Mouse (Mus musculus) embryo, embryonic 10 days (tissue): ENCODE measurements at regions not wholly inside any gene's neighbourhood (a gene's known extent, or its start where the extent isn't known, plus 50 kb on each side); places are given as distances from the start of the nearest gene placed in this dataset.
"Not testable (repeated sequence)": the region's sequence is repeated elsewhere in the genome, so short reads cannot be mapped to it uniquely, and the experiment has no call there.

Source experiments
- DNase-seq: peaks from one replicate; pipeline ENCODE4 v3.0.0-alpha.2; 2015; ENCODE audit warnings: low spot score

DNA sequence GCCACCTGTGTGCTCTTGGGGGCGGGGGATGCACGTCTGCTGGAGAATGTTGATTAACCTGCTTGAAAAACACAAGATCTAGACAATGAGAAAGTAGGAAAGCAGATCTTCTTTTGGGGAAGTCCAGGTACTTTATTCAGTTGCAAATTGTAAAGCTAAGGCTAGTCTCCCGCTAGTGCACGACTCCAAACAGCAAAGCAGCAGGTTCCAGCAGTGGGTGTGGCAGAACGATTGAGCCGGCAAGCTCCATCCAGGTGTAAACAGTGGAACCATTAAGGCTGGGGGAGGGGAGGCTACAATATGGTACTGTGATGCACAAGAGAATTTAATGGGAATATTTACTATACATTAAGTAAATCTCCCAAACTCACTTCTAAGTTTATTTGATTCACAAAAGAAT lies 448.6 kb upstream of the Cobl start:
- not testable (repeated sequence) for DNase-seq

DNA sequence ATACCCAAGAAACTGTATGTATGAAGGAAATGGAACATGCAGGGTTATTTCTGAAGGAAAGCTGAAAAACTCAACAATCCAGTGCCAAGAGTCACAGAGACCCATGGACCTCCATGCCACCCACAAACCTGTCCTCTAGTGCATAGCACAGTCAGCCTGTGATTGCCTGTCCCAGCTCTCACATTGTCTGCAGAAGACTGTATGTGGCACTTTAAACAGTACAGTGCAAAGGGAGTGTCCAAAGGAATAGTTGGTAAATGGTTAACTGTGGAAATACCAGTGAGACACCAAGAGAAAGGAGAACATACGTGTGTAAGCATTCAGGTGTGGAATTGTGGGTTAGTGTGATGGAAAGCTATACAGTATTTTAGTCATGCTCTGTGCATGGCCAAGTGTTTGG lies 409.0 kb upstream of the Cobl start:
- DNase-seq: no peak

DNA sequence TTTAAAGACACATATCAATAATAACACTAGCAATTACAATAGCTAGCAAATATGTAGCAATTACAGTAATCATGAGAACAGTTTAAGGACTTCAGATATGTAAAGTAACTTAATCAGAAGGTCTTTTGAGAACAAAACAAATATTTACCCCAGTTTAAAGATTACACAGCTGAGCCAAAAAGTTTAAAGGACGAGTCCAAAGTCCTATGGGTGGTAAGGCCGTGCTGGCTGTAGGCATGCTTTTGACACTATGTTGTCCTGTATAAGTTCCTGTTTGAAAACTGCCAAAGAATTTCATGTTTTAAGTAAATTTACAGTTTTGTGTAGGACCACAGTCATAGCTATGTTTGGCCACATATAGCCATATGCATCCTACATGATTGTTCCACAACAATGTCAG lies 408.0 kb upstream of the Cobl start:
- no peak for DNase-seq

DNA sequence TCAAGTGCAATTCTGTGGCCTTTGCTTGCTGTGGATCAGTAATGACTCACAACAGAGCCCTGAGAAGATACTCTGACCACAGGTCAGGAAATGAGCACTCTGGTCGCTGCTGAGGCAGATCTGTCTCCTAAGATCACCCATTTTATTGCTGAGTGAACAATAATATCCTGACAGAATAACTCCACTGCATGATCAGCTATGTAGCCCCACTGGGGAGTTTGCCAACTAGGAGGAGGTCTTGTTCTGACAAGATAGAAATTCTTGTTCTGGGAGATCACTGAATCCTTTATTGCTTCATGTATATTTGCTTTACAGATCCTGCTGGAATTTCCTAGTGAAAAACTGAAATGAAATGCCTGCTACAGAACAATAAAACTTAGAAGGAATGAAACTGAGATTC lies 407.6 kb upstream of the Cobl start:
- no peak for DNase-seq

DNA sequence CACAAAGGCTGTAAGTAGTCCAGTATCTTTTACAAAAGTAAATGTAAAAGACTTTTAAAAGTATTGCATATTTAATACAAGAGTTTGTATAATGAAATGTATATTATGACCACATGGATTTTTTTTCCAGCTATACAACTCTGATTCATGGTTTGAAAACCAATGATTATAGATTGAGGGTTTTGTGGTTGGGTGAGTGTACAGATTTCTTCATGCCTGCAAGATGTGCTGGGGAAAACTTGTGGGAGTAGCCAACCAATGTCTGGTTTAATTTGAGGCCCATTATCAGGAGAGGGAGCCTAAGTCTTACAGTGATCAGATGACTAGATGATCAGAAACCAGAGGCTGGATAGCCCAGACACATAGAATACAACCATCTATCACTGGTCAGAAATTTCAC lies 402.8 kb upstream of the Cobl start:
- no peak for DNase-seq

DNA sequence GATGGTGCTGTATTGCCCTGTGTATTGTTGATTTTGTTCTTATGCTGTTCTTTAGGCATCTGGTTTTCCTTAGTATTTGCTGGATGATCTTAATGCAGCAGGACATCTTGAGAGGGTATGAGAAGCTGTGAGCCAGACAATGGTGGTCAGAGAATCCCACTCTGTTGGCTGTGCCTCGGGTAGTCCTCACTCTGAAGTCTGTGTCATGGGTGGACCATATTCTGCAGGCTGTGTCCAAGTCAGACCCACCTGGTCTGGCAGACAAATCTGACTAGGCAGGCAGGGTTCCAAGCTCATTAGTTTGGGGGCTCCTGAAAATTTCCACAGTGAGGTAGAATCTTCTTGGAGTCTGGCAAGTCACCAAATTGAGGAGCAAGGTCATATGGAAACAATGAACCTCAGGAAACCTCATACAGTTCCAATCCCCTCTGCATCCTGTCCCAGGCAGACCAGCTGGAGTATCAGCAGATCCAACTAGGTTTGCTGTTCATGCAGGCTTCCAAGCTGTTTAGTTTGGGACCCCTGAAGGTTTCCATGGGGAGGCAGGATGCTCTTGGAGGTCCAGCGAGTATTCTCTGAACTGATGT lies 400.4 kb upstream of the Cobl start:
- DNase-seq: no peak

DNA sequence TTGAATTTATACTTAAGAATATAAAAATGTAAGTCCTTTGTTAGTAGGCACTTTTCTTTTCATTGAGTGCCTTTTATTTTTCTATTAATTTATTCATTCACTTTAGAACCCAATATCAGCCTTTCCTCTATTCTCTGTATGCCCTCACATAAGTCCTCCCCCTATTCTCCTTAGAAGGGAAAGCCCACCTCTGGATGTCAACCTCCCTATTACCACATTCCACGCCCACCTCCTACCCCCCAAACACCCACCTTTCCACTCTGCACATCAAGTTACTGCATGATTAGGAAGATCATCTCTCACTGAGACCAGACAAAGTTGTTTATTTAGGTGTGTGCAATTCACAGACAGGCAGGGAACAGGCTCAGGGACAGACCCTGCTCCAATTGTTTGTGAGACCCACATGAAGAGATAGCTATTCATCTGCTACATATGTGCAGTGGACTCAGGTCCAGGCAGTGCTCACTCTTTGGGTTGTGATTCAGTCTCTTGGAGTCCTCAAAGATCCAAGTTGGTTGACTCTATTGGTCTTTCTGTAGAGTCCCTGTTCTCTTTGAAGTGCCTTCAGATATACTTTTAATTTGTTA lies 394.7 kb upstream of the Cobl start:
- no peak for DNase-seq

DNA sequence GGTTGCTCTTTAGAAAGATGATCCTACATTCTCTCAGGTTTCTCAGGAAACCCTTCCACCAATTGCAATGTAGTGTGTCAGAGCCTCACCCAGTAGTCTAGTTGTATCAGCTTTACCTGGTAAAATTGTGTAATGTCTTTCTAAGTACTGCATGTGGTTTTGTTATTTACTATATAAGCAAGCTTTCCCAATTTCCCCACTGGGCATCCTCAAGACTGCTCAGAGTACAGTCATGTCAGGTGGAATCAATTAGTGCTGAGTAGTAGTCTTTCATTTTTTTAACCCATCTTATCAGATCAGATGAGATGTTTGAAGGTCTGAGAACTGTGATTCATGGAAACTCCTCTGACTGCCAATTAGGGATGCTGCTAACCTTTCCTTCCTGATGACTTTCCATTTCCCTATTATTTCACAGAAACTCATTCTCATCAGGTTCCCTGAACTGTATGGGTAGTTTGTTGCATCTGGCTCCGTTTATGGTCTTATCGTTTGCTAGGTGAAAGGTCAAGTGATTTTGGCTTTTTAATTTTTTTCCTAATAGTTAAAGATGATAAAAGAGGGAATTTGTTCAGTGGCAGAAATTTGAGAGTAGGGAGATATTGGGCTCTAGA lies 393.6 kb upstream of the Cobl start:
- DNase-seq: peak; percentile 17

DNA sequence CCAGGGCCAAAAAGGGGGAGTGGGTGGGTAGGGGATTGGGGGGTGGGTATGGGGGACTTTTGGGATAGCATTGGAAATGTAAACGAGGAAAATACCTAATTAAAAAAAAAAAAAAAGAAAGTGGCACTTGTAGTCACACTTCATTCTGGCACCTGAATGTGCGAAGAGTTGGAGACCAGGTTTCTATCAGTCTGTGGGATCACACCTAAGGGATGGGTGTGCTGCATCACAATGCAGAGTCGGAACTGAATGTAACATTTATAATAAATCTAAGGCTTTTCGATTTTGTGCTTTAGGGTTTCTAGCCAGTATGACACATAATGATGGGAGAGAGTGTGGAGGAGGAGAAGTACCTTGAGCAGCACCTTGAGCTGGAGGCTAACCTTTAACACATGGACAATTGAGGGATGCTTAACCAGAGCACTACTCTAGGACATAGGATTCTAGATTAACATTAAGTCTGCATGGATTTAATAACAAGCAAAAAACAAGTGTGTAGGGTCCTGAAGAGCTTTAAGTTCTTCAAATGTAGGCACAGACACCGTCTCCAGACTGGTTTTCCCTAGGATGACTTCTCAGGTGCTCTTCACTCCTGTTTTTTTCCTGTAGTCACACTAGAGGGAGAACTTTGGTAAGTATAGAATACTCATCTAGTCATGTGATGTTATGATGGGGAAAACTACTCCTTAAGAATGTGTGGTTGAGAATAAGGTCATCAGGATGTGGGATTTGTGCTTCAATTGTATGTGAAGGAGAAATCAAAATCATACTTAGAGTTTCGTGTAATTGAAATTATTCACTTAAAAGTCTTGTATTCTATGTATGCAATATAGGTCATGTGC lies 392.8 kb upstream of the Cobl start:
- DNase-seq: no peak

DNA sequence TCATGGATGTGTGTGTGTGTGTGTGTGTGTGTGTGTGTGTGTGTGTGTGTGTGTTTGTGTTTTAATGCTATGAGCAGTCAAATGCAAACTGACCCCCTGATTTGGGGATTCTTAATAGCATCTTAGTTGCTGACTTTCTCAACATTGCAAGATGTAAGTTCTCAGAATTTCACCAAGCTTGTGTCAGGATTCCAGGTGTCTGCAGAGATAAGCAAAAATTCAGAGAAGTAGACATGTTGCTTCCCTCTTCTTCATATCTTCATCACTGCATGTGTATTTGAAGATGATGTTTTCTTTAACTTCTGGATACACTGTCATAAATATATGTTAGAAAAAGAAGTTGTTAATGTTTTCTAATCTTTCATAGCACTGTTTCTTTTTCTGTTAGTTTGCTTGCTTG lies 383.0 kb upstream of the Cobl start:
- DNase-seq: no peak

DNA sequence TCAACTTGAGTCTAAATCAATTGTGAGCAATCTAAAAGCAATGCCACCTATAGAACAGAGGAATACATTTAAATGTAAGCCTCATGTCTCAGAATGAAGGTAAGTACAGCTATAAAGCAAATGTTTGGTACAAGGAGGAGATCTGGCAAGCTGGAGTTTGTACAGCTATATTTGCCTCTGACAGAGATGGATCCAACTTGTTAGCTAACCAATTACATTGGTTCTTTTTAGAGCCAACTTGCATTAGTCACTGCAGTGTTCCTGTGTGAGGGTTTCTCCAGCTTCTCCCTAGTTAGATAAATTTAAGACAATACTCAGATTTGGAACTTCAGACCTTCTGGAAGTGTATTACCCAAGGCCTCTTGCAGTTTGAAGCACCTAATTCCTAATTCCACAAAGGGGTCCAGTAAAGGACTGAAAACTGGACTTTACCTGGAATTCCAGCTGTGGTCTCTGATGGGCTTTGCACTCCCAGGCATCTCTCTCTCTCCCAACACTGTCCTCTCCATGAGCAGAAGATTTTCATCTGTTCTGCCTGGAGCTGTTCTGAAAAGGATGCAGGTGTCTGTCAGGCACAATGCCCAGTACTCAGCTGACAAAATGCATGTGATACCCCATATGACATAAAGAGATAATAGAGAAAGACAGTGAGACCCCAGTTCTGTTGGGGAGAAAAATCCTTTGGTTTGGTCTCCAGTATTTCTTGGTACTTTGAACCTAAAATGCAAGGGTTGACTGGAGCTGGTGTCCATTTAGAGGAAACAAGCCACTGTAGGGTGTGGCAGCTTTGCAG lies 379.1 kb upstream of the Cobl start:
- DNase-seq: no peak

DNA sequence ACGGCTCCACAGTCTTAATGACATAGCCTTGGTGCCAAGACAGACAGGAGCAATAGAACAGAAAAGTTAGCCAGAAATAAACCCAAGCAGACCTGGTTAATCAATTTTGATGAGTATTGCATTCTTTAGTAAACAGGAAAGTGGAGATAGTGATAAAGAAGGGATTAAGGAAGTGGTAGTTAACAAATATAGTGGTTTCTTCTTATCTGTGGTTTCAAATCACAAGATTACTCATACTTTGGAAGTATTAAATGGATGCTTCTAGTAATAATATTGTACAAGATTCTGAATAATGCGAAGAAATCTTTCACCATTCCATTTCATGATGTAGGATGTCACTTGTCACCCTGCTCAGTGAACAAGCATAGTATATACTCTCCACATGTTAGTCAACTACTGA lies 376.6 kb upstream of the Cobl start:
- no peak for DNase-seq

DNA sequence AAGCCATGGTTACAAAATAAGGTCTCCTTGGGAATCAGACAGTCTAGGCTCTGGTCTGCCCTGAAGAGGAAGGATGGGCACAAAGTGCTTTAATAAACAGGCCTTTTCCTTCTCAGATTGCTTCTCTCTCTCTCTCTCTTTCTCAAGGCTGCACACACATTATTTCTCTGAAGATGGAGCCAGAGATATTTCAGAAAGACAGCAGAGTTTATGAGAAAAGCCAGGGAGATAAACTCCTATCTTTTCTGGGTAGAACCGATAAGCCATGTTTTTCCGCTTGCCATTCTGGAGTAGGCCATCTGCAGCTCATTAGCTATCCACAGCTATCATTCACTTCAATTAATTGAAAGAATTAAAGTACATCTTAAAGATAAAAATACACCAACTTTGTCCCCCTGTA lies 373.2 kb upstream of the Cobl start:
- no peak for DNase-seq

DNA sequence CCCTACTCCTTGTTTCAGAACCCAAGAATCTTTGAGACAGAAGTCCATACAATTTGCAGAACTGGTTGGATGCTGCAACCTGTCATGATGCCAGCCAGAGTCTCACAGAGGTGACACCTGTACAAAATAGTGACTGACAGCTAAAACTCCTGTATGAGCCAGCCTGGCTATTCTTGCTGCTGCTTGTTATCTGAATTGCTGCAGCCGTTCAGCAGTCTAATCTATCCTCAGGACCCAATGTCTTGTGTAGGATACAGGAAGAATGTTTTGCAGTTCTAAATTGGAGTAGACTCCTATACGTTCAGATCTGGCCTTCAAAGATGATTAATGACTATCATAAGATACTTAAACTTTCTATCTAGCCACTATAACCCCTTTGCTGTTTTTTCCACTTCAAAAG lies 372.6 kb upstream of the Cobl start:
- DNase-seq: no peak

DNA sequence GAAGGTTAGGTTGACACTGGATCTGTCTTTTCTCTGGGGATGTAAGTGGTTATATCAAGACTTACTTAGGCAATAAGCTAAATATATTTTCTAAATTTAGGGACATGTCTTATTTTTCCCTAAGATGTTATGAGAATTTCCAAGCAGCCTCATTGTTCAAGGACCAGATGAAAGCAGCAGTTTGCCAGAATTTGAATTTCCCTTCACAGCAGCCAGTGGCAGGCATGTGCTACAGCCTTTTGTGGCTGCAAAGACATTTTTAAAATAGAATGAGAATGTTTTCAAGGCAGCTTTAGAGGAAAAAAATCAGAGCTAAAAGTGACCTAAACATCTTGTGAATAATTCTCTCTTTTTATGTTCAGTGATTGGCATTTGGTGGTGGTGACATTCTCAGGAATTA lies 371.6 kb upstream of the Cobl start:
- DNase-seq: no peak

DNA sequence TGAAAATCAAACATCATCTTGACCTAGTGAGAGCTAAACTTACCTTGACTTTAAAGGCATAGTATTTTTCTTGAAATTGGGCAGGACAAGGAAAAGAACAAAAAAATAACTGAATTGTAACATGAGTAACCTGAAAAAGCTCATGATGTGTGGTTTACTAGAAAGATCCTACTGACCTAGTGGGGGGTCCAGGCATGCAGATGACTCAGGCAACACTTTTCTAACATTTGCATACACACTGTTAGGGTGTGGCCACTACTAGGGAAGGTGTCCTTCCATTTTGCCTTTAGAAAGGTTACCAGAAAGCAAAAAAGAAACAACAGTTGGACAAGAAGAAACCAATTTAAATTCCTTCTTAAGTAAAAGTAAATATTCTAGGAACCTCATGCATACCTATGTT lies 347.3 kb upstream of the Cobl start:
- DNase-seq: no peak

DNA sequence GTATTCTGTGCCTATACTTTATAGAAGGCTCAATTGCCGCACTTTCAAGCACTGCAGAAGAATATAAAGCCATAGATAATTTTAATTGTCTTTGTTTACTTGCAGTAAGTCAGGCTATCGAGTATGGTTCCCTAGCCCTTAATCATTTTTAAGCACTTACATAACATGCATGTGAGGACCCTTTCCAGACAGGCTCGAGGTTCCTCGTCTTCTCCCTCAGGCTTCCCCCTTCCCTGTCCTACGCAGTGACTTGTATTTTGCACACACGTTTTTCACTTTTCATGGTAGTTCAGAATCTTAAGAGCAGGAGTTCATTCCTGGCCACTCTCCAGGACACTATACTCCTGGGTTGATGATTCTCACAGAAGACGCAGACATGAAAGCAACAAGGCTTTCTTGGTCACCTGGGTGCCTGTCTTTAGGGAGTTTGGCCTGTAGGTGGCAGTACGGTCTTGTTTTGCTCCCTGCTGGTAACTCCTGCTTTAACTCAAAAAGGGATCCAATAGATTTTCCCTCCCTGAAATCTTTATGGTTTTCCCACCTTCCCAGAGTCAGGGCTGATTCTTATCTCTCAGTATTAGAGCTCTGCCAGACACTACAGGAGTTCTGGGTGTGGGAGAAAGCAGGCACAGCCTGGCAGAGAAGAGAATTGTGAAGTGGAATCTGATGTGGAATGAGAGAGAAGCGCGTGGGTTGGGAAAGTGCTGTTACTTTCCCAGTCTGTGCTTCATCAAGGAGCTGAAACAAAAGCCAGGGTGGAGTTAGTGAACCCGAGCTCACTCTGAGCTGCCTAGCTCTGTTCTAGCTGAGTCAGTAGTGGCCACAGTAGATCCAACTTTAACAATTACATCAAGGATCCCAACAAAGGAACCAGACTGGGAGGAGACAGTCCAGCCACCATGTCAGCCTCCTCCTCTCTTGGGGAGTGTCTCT lies 346.5 kb upstream of the Cobl start:
- peak; percentile 83 for DNase-seq
